Mouse (Mus musculus) macrophage (primary cell): Measurements from ENCODE around the gene St7. TPM values are rescaled to one million over a fixed set of nuclear protein-coding genes. Genes with fewer than 3 reads are reported as not detected.

Source experiments
- H3K27ac ChIP-seq: fragments of 350-480 bp; formaldehyde crosslinking; 2 replicates; pipeline ENCODE4 v1.9.0; 2021
- H3K36me3 ChIP-seq: fragments of 350-480 bp; formaldehyde crosslinking; 2 replicates; pipeline ENCODE4 v1.9.0; 2021; ENCODE audit errors: inconsistent target
- H3K4me3 ChIP-seq: fragments of 350-480 bp; formaldehyde crosslinking; 2 replicates; pipeline ENCODE4 v1.9.0; 2021; ENCODE audit errors: inconsistent target
- H3K79me2 ChIP-seq: fragments of 350-480 bp; formaldehyde crosslinking; 2 replicates; pipeline ENCODE4 v1.9.0; 2021; ENCODE audit errors: inconsistent target
- WGBS: methylation state at CpG from one replicate; pipeline ENCODE4 v1.1.7; 2026; ENCODE audit warnings: inconsistent platforms; ENCODE audit not compliant: missing documents; 5-methylcytosine and 5-hydroxymethylcytosine counted together
- polyA plus RNA-seq: library from polyadenylated mRNA; stranded (reverse); fragments of 250-400 nt; gene quantifications from 3 replicates; pipeline ENCODE4 v1.2.4, GENCODE M21; 2018; ENCODE audit warnings: inconsistent platforms

Gene St7
- polyA plus RNA-seq, 1 experiment from 2014 or later, result 8.0 TPM

GRCm38 (mm10) chr6:17793471-17793870 lies 100.7 kb downstream of the St7 start:
- WGBS, result 94% methylated on average over 3 of the region's 3 CpGs
- Histone ChIP-seq H3K79me2 (no peaks in the 10 kb centered on the region), H3K36me3 (no peaks in the 10 kb centered on the region), H3K27ac (no peak overlapping the region), H3K4me3 (no peak overlapping the region)

- Histone ChIP-seq H3K4me3 (no peak overlapping the region), H3K79me2 (no peaks in the 10 kb centered on the region), H3K27ac (no peak overlapping the region), H3K36me3 (no peaks in the 10 kb centered on the region)
- 94% methylated on average over 5 of the region's 5 CpGs for WGBS
Observed at GRCm38 (mm10) chr6:17797271-17797713, 104.6 kb downstream of the St7 start.

- Histone ChIP-seq H3K79me2 (no peaks in the 10 kb centered on the region), H3K27ac (no peak overlapping the region), H3K36me3 (no peaks in the 10 kb centered on the region), H3K4me3 (no peak overlapping the region)
- WGBS, result 78% methylated on average over 5 of the region's 5 CpGs
Observed at GRCm38 (mm10) chr6:17800694-17801093, 108.0 kb downstream of the St7 start.

GRCm38 (mm10) chr6:17804468-17804867 lies 111.7 kb downstream of the St7 start:
- WGBS, result 94% methylated on average over 3 of the region's 3 CpGs

GRCm38 (mm10) chr6:17806569-17806968 lies 113.8 kb downstream of the St7 start:
- Histone ChIP-seq H3K36me3 (no peaks in the 10 kb centered on the region), H3K4me3 (no peak overlapping the region), H3K27ac (no peak overlapping the region), H3K79me2 (no peaks in the 10 kb centered on the region)
- WGBS, result 96% methylated on average over 4 of the region's 4 CpGs

More at GRCm38 (mm10) chr6:17804468-17804867, 111.7 kb downstream of the St7 start:
- H3K79me2 ChIP-seq, result no peaks in the 10 kb centered on the region
- H3K36me3 ChIP-seq, result no peaks in the 10 kb centered on the region
- H3K4me3 ChIP-seq, result no peak overlapping the region
- H3K27ac ChIP-seq, result no peak overlapping the region

- 33% methylated on average over 2 of the region's 2 CpGs for WGBS
- Histone ChIP-seq H3K79me2 (no peaks in the 10 kb centered on the region), H3K4me3 (no peak overlapping the region), H3K27ac (no peak overlapping the region), H3K36me3 (no peaks in the 10 kb centered on the region)
Observed at GRCm38 (mm10) chr6:17811063-17811462, 118.3 kb downstream of the St7 start.

- Histone ChIP-seq H3K79me2 (no peaks in the 10 kb centered on the region), H3K4me3 (no peak overlapping the region), H3K36me3 (no peaks in the 10 kb centered on the region), H3K27ac (no peak overlapping the region)
Observed at GRCm38 (mm10) chr6:17811531-17811930, 118.8 kb downstream of the St7 start.

DNA sequence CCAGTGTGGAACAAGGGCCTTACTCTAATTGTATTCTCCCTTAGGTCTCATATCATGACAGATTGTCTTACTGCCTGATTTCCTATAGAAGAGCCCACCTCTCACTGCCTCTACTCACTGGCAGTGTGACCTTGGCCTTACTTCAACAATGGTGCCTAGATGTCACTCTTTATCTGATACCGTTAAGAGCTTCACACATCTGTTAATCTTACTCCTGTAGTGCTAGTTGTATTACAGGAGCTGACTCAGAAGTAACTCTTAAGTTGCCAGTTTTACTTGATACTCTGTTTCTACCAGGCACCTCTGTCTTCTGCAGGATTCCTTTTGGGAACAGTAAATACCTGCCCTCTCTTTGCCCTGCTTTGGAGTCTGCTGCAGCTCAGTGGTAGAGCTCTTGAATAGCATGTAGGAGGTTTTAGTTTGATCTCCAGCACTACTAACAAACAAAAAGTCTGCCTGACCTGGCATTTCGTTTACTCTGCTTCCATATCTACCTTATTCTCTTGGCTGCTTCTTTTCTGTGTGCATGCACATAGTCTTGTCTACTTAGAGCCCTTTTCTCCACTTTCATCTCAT lies 121.4 kb downstream of the St7 start:
- Histone ChIP-seq H3K27ac (no peak overlapping the region), H3K4me3 (no peak overlapping the region), H3K79me2 (no peaks in the 10 kb centered on the region), H3K36me3 (no peaks in the 10 kb centered on the region)
- 88% methylated on average over 2 of the region's 2 CpGs for WGBS

DNA sequence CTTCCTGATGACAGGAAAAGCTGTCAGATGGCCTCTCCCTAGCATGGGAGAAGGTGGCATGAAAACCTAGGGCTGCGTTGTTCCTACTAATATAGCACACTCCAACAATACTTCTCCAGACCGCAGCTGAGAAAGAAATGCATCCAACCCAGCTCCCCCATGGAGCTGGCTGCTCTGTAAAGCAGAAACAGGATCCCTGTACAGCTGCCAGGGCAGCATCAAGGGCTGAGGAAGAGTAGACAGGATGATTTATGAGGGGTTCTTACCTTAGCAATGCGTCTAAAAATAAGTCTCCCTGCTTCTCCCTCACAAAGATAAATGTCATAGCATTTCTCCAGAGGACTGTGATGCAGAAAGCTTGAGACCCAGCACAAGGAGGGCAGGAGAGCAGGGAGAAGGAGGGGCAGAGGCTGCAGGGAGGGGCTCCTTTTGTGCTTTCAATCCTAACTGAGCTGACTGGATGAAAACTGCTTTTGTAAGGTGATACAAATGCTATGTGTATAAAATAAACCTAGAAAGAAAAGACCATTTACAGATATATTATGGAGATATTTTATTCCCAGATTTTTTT lies 124.2 kb downstream of the St7 start:
- H3K4me3 ChIP-seq, result no peak overlapping the region
- H3K27ac ChIP-seq, result no peak overlapping the region
- no peaks in the 10 kb centered on the region for H3K36me3 ChIP-seq
- WGBS, result 38% methylated on average over 3 of the region's 3 CpGs
- H3K79me2 ChIP-seq, result no peaks in the 10 kb centered on the region

DNA sequence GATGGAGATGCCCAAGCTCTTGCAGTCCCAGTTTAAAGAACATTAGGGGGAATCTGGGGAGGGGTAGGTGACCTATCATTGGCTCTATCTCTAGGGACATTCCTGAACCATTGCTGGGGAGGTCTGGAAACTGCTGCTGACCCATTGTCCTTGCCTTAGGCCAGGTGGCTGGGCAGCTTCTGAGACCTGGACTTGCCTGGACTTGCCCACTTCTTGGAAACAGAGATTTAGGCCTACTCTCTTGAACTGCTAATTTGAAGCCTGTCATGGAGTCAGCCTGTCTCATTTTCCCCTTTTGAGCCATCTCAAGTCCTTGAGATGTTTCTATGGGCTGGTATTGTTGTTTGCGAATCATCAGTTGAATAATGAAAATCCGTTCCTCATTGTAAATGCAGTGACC lies 130.9 kb downstream of the St7 start:
- 100% methylated on average over 2 of the region's 2 CpGs for WGBS

GRCm38 (mm10) chr6:17824735-17825134 lies 132.0 kb downstream of the St7 start:
- no peaks in the 10 kb centered on the region for H3K36me3 ChIP-seq
- WGBS, result 100% methylated on average over 1 of the region's 1 CpGs
- no peaks in the 10 kb centered on the region for H3K79me2 ChIP-seq
- H3K27ac ChIP-seq, result no peak overlapping the region
- H3K4me3 ChIP-seq, result no peak overlapping the region

More for the DNA sequence above, 130.9 kb downstream of the St7 start:
- H3K27ac ChIP-seq, result no peak overlapping the region
- no peak overlapping the region for H3K4me3 ChIP-seq
- H3K36me3 ChIP-seq, result no peaks in the 10 kb centered on the region
- no peaks in the 10 kb centered on the region for H3K79me2 ChIP-seq

DNA sequence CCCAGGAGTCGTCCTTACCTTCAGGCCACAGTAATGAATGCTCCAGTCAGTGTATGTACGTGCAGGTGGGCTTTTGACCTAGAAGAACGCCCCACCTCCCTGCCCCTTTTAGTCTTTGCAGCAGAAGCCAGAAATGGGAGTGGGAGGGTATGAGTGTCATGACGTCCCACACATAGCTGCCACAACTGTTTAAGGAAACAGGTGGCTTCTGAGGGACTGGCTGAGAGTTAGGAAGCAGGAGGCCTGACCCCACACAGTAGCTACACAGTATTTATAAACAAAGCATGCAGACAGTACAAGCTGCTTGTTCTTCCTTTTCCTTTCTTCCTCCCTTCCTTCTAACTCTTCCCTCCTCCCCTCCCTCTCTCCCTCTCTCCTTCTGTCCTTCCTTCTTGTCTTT lies 135.6 kb downstream of the St7 start:
- 82% methylated on average over 4 of the region's 4 CpGs for WGBS
- Histone ChIP-seq H3K79me2 (no peaks in the 10 kb centered on the region), H3K4me3 (no peak overlapping the region), H3K36me3 (no peaks in the 10 kb centered on the region), H3K27ac (no peak overlapping the region)

DNA sequence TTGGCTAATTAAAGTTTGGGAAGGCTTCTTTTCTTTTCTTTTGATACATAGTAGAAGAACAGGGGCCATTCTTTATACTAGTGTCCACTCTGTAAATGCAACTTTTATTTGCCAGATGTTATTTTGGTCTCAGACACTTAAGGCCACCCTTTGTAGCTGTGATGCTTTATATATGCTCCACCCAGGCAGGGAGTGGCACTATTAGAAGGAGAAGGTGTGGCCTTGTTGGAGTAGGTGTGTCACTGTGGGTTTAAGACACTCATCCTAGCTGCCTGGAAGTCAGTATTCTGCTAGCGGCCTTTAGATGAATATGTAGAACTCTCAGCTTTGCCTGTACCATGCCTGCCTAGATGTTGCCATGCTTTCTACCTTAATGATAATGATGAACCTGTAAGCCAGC lies 137.2 kb downstream of the St7 start:
- H3K36me3 ChIP-seq, result no peaks in the 10 kb centered on the region

DNA sequence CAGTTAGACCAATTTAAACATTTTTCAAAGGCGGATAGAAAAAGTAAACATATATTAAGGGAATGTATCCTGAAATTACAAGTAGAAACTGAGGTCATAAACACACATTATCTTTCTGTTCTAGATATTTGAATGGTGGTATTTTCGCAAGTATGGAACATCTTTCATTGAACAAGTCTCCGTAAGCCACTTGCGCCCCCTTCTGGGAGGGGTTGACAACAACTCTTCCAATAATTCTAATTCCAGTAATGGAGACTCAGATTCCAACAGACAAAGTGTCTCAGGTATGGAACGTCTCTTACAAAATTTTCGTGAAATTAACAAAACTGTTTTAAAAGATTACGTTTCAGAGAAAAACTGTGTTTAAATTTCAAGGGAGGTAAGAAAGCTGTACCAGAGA lies 141.8 kb downstream of the St7 start:
- no peak overlapping the region for H3K27ac ChIP-seq
- H3K4me3 ChIP-seq, result no peak overlapping the region
- 50% methylated on average over 6 of the region's 7 CpGs for WGBS
- H3K79me2 ChIP-seq, result no peaks in the 10 kb centered on the region
- H3K36me3 ChIP-seq, result no peaks in the 10 kb centered on the region

More for the DNA sequence above, 137.2 kb downstream of the St7 start:
- no peak overlapping the region for H3K27ac ChIP-seq
- H3K79me2 ChIP-seq, result no peaks in the 10 kb centered on the region
- WGBS, result 100% methylated on average over 1 of the region's 1 CpGs
- no peak overlapping the region for H3K4me3 ChIP-seq

DNA sequence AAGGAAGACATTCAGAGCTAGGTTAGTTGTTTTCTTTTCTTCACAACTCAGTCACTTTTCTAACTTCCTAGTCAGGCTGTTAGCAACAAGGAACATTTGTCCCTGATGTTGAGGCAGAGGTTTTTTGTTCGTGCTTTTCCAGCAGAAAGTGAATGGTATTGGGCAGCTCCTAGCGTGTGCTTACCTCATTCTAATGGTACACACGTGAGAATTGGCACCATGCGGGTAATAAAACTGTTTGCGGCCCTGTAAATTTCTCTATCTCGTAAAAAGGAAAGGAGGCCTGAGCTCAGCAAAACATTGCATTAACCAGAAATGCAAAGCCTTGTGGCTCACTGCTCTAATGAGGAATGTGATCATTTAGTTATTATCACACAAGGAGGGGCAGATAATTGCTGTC lies 143.0 kb downstream of the St7 start:
- WGBS, result 90% methylated on average over 6 of the region's 6 CpGs
- H3K4me3 ChIP-seq, result no peak overlapping the region
- no peak overlapping the region for H3K27ac ChIP-seq
- H3K36me3 ChIP-seq, result no peaks in the 10 kb centered on the region
- no peaks in the 10 kb centered on the region for H3K79me2 ChIP-seq

DNA sequence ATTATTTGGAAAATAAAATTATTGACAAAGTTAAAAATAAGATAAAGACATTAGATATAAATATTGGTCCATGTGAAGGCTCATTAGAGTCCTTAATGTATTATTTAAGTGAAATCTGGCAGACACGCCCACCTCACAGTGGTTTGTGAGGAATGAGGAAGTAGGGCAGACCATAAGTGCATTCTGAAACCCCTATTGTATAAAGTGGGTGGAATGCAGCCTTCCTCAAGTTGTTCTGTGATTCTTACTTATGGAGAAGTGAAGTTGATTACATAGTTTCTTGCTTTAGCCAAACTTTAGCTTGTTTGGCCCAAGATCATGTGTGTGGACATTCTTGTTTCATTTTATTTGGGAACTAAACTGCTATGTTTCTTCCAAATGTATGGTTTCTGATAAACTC lies 144.9 kb downstream of the St7 start:
- Histone ChIP-seq H3K79me2 (no peaks in the 10 kb centered on the region), H3K36me3 (no peaks in the 10 kb centered on the region), H3K4me3 (no peak overlapping the region), H3K27ac (no peak overlapping the region)
- 6% methylated on average over 1 of the region's 1 CpGs for WGBS
